Mouse (Mus musculus): ENCODE data around the gene Zdhhc1. TPM values are rescaled to one million over a fixed set of nuclear protein-coding genes. Genes with fewer than 3 reads are reported as not detected.

The Zdhhc1 gene
- total RNA-seq, 2 experiments from 2014 or later = 36.2 to 38.9 TPM

DNA sequence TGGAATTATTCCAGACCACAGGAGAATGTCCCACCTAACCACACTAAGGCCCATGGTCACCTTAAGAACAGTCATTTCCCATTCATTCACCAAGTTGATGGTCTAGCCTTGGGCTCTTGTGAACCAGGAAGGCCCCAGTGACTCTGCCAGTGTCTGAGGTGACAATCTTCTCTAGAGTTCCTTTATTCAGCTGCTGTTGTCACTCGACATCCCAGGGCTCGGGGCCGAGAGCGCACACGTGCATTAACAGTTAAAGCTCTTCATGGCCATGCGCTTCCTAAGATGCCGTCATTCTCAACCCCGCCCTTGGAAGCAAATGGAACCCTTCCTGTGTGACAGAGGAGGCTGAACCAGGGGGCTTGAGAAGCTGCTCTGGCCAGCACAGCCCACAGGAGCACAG, 14.6 kb downstream of the Zdhhc1 start:
- no peak overlapping the region for H3K4me3 ChIP-seq
- no peak for TF ChIP-seq CTCF (conservative IDR thresholded peaks at IDR 0.05)
- DNase-seq (ENCODE audit: low spot score in 2 of 2) = no peak
- no peak overlapping the region for H3K27ac ChIP-seq

DNA sequence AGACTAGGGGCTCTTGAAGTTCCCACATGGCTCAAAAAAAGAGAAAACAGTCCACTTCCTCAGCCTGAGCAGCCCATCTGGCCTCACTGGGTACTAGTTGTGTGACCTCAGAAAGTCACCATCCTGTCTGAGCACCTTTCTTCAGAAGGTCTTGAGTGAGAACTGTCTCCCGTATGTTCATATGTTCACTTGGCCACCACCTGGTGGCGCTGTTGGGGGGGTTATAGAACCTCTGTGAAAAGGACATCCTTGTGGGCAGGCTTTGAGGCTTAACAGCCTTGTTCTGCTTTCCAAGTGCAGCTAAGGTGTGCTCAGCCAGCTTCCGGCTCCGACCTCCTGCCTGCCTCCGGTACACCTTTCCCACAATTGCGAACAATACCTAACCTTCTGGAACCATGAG, 15.2 kb downstream of the Zdhhc1 start:
- no peak overlapping the region for H3K27ac ChIP-seq
- TF ChIP-seq CTCF (conservative IDR thresholded peaks at IDR 0.05) = peak; percentile 76
- H3K4me3 ChIP-seq = no peak overlapping the region
- DNase-seq (ENCODE audit: low spot score in 2 of 2) = no peak

- no peak for TF ChIP-seq CTCF (conservative IDR thresholded peaks at IDR 0.05)
- H3K27ac ChIP-seq = no peak overlapping the region
- no peak for DNase-seq (ENCODE audit: low spot score in 2 of 2)
- no peak overlapping the region for H3K4me3 ChIP-seq
Observed at GRCm38 (mm10) chr8:105481013-105481412, 15.7 kb downstream of the Zdhhc1 start.

DNA sequence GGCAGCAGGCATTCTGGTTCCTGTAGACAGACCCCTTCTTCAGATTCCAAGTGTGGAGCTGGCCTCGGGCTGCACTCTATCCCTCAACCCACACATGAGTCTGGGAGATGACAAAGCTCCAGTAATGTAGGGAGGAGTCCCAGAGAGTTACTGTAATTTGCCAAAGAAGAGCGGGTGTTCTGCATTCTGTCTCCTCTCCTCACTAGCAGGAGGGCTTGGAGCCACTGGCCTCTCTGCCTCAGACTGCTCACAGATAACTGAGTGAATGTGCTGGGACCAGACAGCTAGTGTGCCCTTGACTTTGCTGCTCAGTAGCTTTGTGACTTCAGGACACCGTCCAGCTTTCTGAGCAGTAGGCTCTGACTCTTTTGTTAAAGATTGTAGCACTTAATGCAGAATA, 18.9 kb downstream of the Zdhhc1 start:
- TF ChIP-seq CTCF (conservative IDR thresholded peaks at IDR 0.05) = no peak
- no peak for DNase-seq (ENCODE audit: low spot score in 2 of 2)
- H3K27ac ChIP-seq = 0 out of 2 replicates have a peak overlapping the region, but pooled peaks have one; percentile 1
- H3K4me3 ChIP-seq = no peak overlapping the region

DNA sequence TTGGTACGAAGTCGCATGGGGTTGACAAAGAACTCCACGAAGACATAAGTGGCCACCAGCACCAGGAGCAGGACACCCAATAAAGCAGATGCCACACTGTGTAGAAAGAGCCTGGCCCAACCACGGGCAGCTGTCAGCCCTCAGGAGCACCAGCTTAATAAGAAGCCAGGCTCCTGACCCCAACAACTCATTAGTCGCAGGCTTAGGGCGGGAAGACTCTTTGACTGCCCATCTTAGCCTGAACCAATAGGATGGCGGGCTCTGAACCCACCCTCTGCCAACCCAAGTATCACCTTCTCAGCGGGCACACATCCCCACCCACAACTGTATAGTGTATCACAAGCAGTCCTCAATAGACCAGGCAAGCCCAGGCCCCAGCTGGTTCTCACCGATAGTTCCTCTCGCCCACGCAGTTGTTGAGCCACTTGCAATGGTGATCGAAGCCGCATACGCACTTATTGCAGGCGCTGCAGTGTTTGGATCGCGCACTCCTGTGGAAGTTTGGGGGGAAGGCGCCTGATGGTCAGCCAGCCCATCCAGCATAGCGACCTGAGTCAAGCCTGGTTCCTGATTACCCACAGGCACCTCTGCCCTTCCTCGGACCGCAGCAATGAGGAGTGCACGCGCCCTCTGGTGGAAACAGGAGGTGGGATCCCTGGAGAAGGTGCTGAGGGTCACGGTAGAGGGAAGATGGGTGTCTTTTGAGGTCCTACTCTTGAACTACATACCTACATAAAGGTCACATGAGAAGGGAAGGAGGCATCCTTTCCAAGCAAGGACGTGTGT, 19.9 kb downstream of the Zdhhc1 start:
- H3K4me3 ChIP-seq = no peak overlapping the region
- peak; percentile 88 for TF ChIP-seq CTCF (conservative IDR thresholded peaks at IDR 0.05)
- peak in 1 of 2 experiments; percentile 39 for DNase-seq (ENCODE audit: low spot score in 2 of 2)
- H3K27ac ChIP-seq = no peak overlapping the region

DNA sequence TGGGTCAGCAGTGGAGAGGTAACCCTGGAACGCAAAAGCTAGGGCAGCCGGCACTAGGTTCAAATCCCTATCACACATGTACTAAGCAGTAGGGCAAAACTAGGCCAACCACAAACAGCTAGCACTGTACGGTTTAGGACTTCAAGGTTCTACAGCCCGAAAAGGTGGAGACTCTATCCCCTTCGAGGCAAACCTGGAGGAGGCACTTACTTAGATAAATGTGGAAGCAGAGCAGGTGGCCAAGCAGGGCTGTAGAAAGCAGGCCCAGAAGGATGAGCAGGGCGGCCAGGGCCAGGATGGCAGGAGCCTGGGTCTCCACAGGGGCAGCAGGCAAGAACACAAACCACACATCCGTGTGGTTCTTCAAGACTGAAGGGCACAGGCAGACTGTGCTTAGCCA, 20.5 kb downstream of the Zdhhc1 start:
- no peak overlapping the region for H3K27ac ChIP-seq
- DNase-seq (ENCODE audit: low spot score in 2 of 2) = no peak
- TF ChIP-seq CTCF (conservative IDR thresholded peaks at IDR 0.05) = no peak
- H3K4me3 ChIP-seq = no peak overlapping the region

- H3K27ac ChIP-seq = no peak overlapping the region
- DNase-seq (ENCODE audit: low spot score in 2 of 2) = no peak
- H3K4me3 ChIP-seq = no peak overlapping the region
- no peak for TF ChIP-seq CTCF (conservative IDR thresholded peaks at IDR 0.05)
Observed at GRCm38 (mm10) chr8:105475742-105476141, 21.0 kb downstream of the Zdhhc1 start.

GRCm38 (mm10) chr8:105475254-105475653, 21.4 kb downstream of the Zdhhc1 start:
- Histone ChIP-seq H3K27ac (peak overlapping the region; percentile 49; the same call in 1 of the 2 replicates), H3K4me3 (no peak overlapping the region)
- DNase-seq (ENCODE audit: low spot score in 2 of 2) = no peak
- TF ChIP-seq CTCF (conservative IDR thresholded peaks at IDR 0.05) = no peak

DNA sequence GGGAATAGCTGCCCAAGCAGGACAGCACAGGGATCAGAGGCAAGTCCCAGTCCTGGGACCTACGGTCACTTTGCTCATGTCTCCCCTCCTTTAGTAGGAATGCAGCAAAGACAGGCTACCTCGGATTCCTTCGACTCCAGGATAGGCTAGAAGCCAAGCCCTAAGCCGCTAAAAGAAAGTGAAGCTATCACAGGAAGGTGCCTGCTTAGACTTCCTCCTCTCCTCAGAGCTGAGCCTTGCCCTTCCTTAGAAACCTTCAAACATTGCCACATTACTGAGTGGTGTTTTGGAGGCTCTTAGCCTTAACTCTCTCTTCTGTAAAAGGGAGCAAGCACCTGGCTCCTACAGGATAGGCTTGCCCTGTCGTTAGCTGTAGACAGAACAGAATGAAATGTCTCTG, 22.0 kb downstream of the Zdhhc1 start:
- Histone ChIP-seq H3K4me3 (no peak overlapping the region), H3K27ac (peak overlapping the region; percentile 49; the same call in 1 of the 2 replicates)
- DNase-seq (ENCODE audit: low spot score in 2 of 2) = no peak
- no peak for TF ChIP-seq CTCF (conservative IDR thresholded peaks at IDR 0.05)

- DNase-seq (ENCODE audit: low spot score in 2 of 2) = no peak
- no peak for TF ChIP-seq CTCF (conservative IDR thresholded peaks at IDR 0.05)
- H3K4me3 ChIP-seq = no peak overlapping the region
- peak overlapping the region; percentile 49; the same call in 1 of the 2 replicates for H3K27ac ChIP-seq
Observed at GRCm38 (mm10) chr8:105473816-105474606, 22.7 kb downstream of the Zdhhc1 start.

DNA sequence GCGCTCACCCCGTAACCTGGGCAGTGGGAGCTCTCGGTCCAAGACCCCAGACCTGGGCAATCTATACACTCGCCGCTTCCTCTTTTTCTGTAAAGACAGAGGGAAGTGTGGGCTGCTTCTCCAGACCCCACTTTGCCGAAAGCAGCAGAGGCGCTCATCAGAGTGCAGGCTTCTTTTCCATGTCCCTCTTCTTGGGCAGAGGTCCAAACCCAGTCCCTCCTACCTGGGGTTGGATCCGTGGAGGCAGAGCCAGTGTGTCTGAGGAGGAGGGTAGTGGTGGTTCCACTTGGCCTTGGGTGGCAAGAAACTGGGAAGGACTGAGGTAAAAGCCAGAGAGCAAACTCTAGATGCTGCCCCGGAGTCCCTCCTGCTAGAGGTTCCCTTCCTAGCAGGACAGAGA, 23.7 kb downstream of the Zdhhc1 start:
- no peak for TF ChIP-seq CTCF (conservative IDR thresholded peaks at IDR 0.05)
- H3K4me3 ChIP-seq = no peak overlapping the region
- H3K27ac ChIP-seq = no peak overlapping the region

DNA sequence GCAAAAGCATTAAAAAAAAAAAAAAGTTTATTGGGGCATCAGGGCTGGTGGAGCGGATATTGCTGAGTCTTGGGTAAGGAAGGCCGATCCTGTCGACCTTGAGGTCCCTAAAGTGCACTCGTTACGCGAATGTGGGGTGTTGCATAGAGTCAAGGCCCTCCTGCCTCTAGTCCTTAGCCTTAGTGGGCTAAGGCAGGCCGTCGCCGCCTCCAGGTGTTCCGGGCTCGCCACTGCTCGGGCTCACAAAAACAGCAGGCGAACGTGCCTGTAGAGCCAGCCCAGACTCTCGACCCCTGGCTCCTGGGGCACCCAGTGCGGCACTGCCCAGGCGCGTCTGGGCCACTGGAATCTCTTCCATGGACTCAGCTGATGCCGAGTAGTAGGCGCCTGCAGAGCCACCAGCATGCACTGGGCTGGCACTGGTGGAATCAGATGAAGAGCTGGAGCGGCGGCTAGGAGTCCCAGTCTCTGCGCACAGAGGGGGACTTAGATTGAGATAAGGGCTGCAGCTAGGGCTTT, 24.2 kb downstream of the Zdhhc1 start:
- no peak for TF ChIP-seq CTCF (conservative IDR thresholded peaks at IDR 0.05)
- Histone ChIP-seq H3K27ac (no peak overlapping the region), H3K4me3 (no peak overlapping the region)
- no peak for DNase-seq (ENCODE audit: low spot score in 2 of 2)

More for the DNA sequence above, 23.7 kb downstream of the Zdhhc1 start:
- no peak for DNase-seq (ENCODE audit: low spot score in 2 of 2)

GRCm38 (mm10) chr8:105471314-105472015, 25.2 kb downstream of the Zdhhc1 start, which contains the start of gene Tppp3:
Gene Tppp3, minus strand, starts transcription at chr8:105471526.
- peak; percentile 78 for TF ChIP-seq CTCF (conservative IDR thresholded peaks at IDR 0.05)
- peak; percentile 82 to 85 for DNase-seq (ENCODE audit: low spot score in 2 of 2)
- H3K27ac ChIP-seq = peak within 1 kb of the TSS; percentile 83
- peak within 1 kb of the TSS; percentile 57 for H3K4me3 ChIP-seq
